Mouse (Mus musculus) myocyte (in vitro differentiated cells): Measurements from ENCODE around the gene Hyal5. TPM values are rescaled to one million over a fixed set of nuclear protein-coding genes. Genes with fewer than 3 reads are reported as not detected.

Source experiments
- H3K27me3 ChIP-seq: one replicate; pipeline ENCODE4 v1.6.1; 2011; ENCODE audit not compliant: control insufficient read depth, insufficient read depth, insufficient read length
- H3K36me3 ChIP-seq: one replicate; pipeline ENCODE4 v1.6.1; 2011; ENCODE audit not compliant: control insufficient read depth, insufficient read depth
- H3K4me2 ChIP-seq: one replicate; pipeline ENCODE4 v1.6.1; 2011; ENCODE audit warnings: low read depth, control low read depth
- H3K4me3 ChIP-seq: one replicate; pipeline ENCODE4 v1.5.1; 2011; ENCODE audit warnings: mild to moderate bottlenecking, control low read depth, moderate library complexity
- H3K79me2 ChIP-seq: one replicate; pipeline ENCODE4 v1.6.1; 2011; ENCODE audit not compliant: control insufficient read depth, insufficient read depth
- H3ac ChIP-seq: one replicate; pipeline ENCODE4 v1.6.1; 2011; ENCODE audit not compliant: control insufficient read depth, insufficient read length
- CEBPB ChIP-seq: IDR thresholded peaks from 2 replicates; pipeline ENCODE4 v1.6.1; 2011; ENCODE audit warnings: mild to moderate bottlenecking, moderate library complexity; ENCODE audit not compliant: poor library complexity, insufficient read depth, severe bottlenecking
- E2F4 ChIP-seq: IDR thresholded peaks from one replicate; pipeline ENCODE4 v1.6.1; 2011; ENCODE audit warnings: mild to moderate bottlenecking, control low read depth, moderate library complexity; ENCODE audit not compliant: insufficient read depth
- MAX ChIP-seq: IDR thresholded peaks from one replicate; pipeline ENCODE4 v1.6.1; 2011; ENCODE audit warnings: low read depth, mild to moderate bottlenecking, control low read depth
- MYOD1 ChIP-seq, 3 experiments: IDR thresholded peaks; one replicate each; pipeline ENCODE4 v1.6.1; 2011; ENCODE audit warnings: control low read depth in 2 of 3, low read depth in 2 of 3, mild to moderate bottlenecking in 2 of 3, moderate library complexity in 1 of 3; ENCODE audit not compliant: insufficient read length in 2 of 3, control insufficient read depth in 1 of 3
- MYOG ChIP-seq, 3 experiments: IDR thresholded peaks; one replicate each; pipeline ENCODE4 v1.6.1; 2011; ENCODE audit warnings: control low read depth in 2 of 3, low read depth in 2 of 3, mild to moderate bottlenecking in 2 of 3; ENCODE audit not compliant: insufficient read length in 2 of 3, control insufficient read depth in 1 of 3, insufficient read depth in 1 of 3
- POLR2A ChIP-seq: IDR thresholded peaks from one replicate; pipeline ENCODE4 v1.6.1; 2011; ENCODE audit warnings: low read depth, mild to moderate bottlenecking, control low read depth, moderate library complexity; ENCODE audit not compliant: insufficient read length
- POLR2AphosphoS2 ChIP-seq: IDR thresholded peaks from one replicate; pipeline ENCODE4 v1.6.1; 2011; ENCODE audit warnings: low read depth, control low read depth; ENCODE audit not compliant: insufficient read length
- REST ChIP-seq: IDR thresholded peaks from one replicate; pipeline ENCODE4 v1.6.1; 2011; ENCODE audit warnings: mild to moderate bottlenecking, control low read depth, moderate library complexity; ENCODE audit not compliant: insufficient read depth, insufficient read length
- SRF ChIP-seq: IDR thresholded peaks from one replicate; pipeline ENCODE4 v1.6.1; 2011; ENCODE audit warnings: low read depth; ENCODE audit not compliant: control insufficient read depth, insufficient read length
- TCF12 ChIP-seq: IDR thresholded peaks from one replicate; pipeline ENCODE4 v1.6.1; 2011; ENCODE audit warnings: mild to moderate bottlenecking, control low read depth; ENCODE audit not compliant: poor library complexity, insufficient read depth, severe bottlenecking
- TCF3 ChIP-seq: IDR thresholded peaks from one replicate; pipeline ENCODE4 v1.6.1; 2011; ENCODE audit warnings: low read depth, control low read depth; ENCODE audit not compliant: insufficient read length
- USF1 ChIP-seq: IDR thresholded peaks from one replicate; pipeline ENCODE4 v1.6.1; 2011; ENCODE audit warnings: low read depth, mild to moderate bottlenecking, control low read depth, moderate library complexity
- polyA plus RNA-seq: library from polyadenylated mRNA; unstranded; fragments of >200 nt; fragmentation: generic; extraction: Trizol; gene quantifications from one replicate; pipeline ENCODE4 v1.2.1, GENCODE M21; 2012; ENCODE audit warnings: missing spikeins

Hyal5 gene
- polyA plus RNA-seq, 1 experiment = not detected

- Histone ChIP-seq H3K27me3 (no peaks in the 10 kb centered on the region), H3ac (no peak overlapping the region), H3K79me2 (no peaks in the 10 kb centered on the region), H3K4me2 (no peak overlapping the region), H3K4me3 (no peak overlapping the region), H3K36me3 (no peaks in the 10 kb centered on the region)
- TF ChIP-seq MAX (no peak), TCF12 (no peak), E2F4 (no peak), SRF (no peak), CEBPB (no peak), MYOD1 (IDR thresholded peaks at IDR 0.05; ENCODE audit: control insufficient read depth in 1 of 3, insufficient read length in 2 of 3, low read depth in 2 of 3) (no peak), MYOG (IDR thresholded peaks at IDR 0.05; ENCODE audit: control insufficient read depth in 1 of 3, insufficient read depth in 1 of 3, insufficient read length in 2 of 3, low read depth in 2 of 3) (no peak), REST (no peak), POLR2A (no peak), POLR2AphosphoS2 (no peak), USF1 (no peak)
These were observed 47.3 kb downstream of the Hyal5 start for GRCm38 (mm10) chr6:24905101-24905500.

GRCm38 (mm10) chr6:24907824-24908223, 50.0 kb downstream of the Hyal5 start:
- no peak overlapping the region for H3ac ChIP-seq
- no peaks in the 10 kb centered on the region for H3K36me3 ChIP-seq
- no peak overlapping the region for H3K4me2 ChIP-seq
- no peaks in the 10 kb centered on the region for H3K27me3 ChIP-seq
- TF ChIP-seq POLR2AphosphoS2 (no peak), SRF (no peak), E2F4 (no peak), REST (no peak), TCF12 (no peak), MYOG (IDR thresholded peaks at IDR 0.05; ENCODE audit: control insufficient read depth in 1 of 3, insufficient read depth in 1 of 3, insufficient read length in 2 of 3, low read depth in 2 of 3) (no peak), CEBPB (no peak), MAX (no peak), TCF3 (no peak), POLR2A (no peak), MYOD1 (IDR thresholded peaks at IDR 0.05; ENCODE audit: control insufficient read depth in 1 of 3, insufficient read length in 2 of 3, low read depth in 2 of 3) (no peak), USF1 (no peak)
- H3K79me2 ChIP-seq = no peaks in the 10 kb centered on the region
- H3K4me3 ChIP-seq = no peak overlapping the region

- Histone ChIP-seq H3K4me2 (no peak overlapping the region), H3K27me3 (no peaks in the 10 kb centered on the region), H3K36me3 (no peaks in the 10 kb centered on the region), H3K79me2 (no peaks in the 10 kb centered on the region), H3K4me3 (no peak overlapping the region), H3ac (no peak overlapping the region)
- TF ChIP-seq POLR2A (no peak), USF1 (no peak), TCF12 (no peak), MAX (no peak)
These were observed 52.4 kb downstream of the Hyal5 start for GRCm38 (mm10) chr6:24910016-24910727.

- Histone ChIP-seq H3K4me3 (no peak overlapping the region), H3K4me2 (no peak overlapping the region), H3K36me3 (no peaks in the 10 kb centered on the region), H3K27me3 (no peaks in the 10 kb centered on the region), H3ac (no peak overlapping the region), H3K79me2 (no peaks in the 10 kb centered on the region)
- TF ChIP-seq TCF3 (no peak), POLR2A (no peak), MAX (no peak), E2F4 (no peak), MYOD1 (IDR thresholded peaks at IDR 0.05; ENCODE audit: control insufficient read depth in 1 of 3, insufficient read length in 2 of 3, low read depth in 2 of 3) (no peak), MYOG (IDR thresholded peaks at IDR 0.05; ENCODE audit: control insufficient read depth in 1 of 3, insufficient read depth in 1 of 3, insufficient read length in 2 of 3, low read depth in 2 of 3) (no peak), USF1 (no peak), REST (no peak), POLR2AphosphoS2 (no peak), TCF12 (no peak), SRF (no peak), CEBPB (no peak)
These were observed 52.9 kb downstream of the Hyal5 start for GRCm38 (mm10) chr6:24910728-24911105.

GRCm38 (mm10) chr6:24913591-24913990, 55.8 kb downstream of the Hyal5 start:
- Histone ChIP-seq H3K4me3 (no peak overlapping the region), H3K27me3 (no peaks in the 10 kb centered on the region), H3K36me3 (no peaks in the 10 kb centered on the region), H3ac (no peak overlapping the region), H3K4me2 (no peak overlapping the region), H3K79me2 (no peaks in the 10 kb centered on the region)
- no peak for TF ChIP-seq SRF
- no peak for TF ChIP-seq USF1
- TF ChIP-seq MYOG (IDR thresholded peaks at IDR 0.05; ENCODE audit: control insufficient read depth in 1 of 3, insufficient read depth in 1 of 3, insufficient read length in 2 of 3, low read depth in 2 of 3) = no peak
- TF ChIP-seq CEBPB = no peak
- TF ChIP-seq TCF3 = no peak
- TF ChIP-seq MAX = no peak
